Mouse (Mus musculus) left cerebral cortex, adult 9 months (tissue): Measurements from ENCODE around the gene Lrrc10.
"Not testable (repeated sequence)": the region's sequence is repeated elsewhere in the genome, so short reads cannot be mapped to it uniquely, and the experiment has no call there.

Experiments used
- DNase-seq, 2 experiments: peaks; one replicate each; pipeline ENCODE4 v3.0.0; 2022; ENCODE audit warnings: low spot score in 2 of 2

The Lrrc10 gene

DNA sequence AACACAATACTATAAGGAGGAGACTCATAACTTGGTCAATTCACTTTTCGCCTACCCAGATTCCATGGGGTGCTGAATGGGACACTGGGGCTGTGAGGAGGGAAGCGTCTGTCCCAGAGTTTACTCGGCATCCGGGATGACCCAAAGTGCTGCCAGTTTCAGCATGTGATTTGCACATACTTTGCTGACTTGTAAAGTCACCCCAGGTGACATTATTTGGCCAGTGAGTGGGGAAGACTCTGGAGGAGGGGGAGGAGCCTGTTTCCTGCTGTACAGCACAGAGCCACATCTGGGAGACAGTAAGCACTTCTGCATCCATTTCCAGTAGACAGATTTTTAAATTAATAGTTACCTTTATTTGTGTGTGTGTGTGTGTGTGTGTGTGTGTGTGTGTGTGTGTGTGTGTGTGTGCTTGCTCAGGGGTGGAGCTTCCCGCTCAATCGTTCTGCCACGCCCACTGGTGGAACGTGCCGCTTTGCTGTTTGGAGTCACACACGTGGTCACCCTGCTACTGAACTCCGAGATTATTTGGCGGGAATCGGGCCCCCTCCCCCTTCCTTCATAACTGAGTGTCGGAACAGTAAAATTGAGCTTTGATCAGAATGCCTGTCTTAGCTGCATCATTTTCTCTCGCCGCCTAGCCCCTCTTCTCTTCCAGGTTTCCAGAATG, 1.5 kb upstream of the Lrrc10 start:
- not testable (repeated sequence) for DNase-seq

- DNase-seq: no peak
Observed at GRCm38 (mm10) chr10:117049253-117049652, 4.1 kb downstream of the Lrrc10 start.

- DNase-seq: no peak
Observed at GRCm38 (mm10) chr10:117049961-117050597, 4.9 kb downstream of the Lrrc10 start.

DNA sequence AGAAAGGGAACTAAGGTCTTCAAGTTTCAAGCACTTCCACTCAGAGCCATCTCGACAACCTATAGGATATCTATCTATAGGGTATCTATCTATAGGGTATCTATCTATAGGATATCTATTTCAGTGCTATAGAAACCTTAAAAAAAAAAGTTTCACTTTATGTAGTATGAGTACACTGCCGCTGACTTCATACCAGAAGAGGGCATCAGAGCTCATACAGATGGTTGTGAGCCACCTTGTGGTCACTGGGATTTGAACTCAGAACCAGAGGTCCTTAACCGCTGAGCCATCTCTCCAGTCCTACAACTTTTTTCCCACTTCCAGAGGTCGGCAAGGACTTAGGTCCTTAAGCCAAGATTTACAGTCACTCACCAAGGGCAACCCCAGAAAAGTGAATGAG, 10.5 kb downstream of the Lrrc10 start:
- no peak for DNase-seq

DNA sequence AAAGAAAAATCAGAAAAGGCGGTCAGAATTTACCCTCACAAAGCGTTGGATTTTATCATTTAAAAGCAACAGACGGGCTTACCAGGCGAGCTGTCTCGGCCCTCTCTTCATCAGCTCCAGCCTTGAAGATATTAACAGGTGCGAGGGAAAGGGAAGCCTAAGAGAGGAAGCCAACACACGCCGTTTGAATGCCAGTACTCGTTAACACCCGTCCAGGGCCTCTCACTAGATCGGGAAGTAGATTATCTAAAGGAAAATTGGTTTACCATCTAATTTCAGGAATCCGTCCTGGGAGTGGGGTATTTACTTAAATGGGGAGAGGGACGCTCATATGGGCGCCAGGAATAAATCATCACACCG, 17.7 kb downstream of the Lrrc10 start:
- no peak for DNase-seq

DNA sequence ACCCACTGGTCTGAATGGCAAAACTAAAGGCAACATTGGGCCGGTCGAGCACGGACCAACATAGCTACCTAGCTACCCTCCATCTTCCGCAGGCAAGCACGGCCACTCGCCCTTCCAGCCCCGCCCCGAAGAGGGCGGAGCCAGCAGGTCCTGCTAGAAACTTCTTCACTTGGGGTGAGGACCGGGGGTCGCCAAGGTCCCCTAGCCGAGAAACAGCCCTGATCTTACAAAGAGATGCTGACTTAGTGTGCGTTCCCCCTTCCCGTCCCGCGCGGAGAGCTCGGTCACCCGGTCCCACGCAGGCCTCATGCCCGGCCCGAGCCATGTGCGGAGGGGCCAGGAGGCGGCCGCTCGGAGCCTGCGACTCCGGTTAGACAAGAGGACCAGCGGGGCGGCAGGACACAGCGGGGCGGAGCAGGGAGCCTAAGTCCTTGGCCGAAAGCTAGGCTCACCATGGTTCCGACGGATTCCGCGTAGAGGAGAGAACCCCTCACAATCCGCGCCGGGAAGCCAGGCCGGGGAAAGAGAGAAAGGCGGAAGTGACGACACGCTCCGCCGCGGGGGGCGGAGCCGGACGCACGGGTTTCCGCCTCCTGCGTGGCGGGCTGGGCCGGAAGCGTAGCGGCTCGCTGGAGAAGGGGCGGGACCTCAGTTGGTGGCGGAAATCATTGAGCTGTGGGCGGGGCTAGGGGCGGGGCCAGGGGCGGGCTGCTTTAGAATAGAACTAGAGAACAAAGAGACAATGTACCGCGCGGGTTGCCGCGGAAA, 18.3 kb downstream of the Lrrc10 start, which contains the start of gene Cct2:
Gene Cct2, minus strand, starts transcription at position 561 of the 768 bp plus-strand sequence.
- peak; percentile 65 to 86 for DNase-seq

GRCm38 (mm10) chr10:117064076-117064475, 18.9 kb downstream of the Lrrc10 start:
- no peak for DNase-seq

GRCm38 (mm10) chr10:117069109-117069508, 24.0 kb downstream of the Lrrc10 start:
- DNase-seq: no peak

GRCm38 (mm10) chr10:117072191-117072888, 27.2 kb downstream of the Lrrc10 start:
- DNase-seq: no peak

GRCm38 (mm10) chr10:117073176-117073575, 28.0 kb downstream of the Lrrc10 start:
- DNase-seq: no peak

- DNase-seq: no peak
Observed at GRCm38 (mm10) chr10:117078284-117078683, 33.1 kb downstream of the Lrrc10 start.

- DNase-seq: no peak
Observed at GRCm38 (mm10) chr10:117081326-117081725, 36.2 kb downstream of the Lrrc10 start.

GRCm38 (mm10) chr10:117081914-117082359, 36.8 kb downstream of the Lrrc10 start:
- DNase-seq: no peak

- DNase-seq: no peak
Observed at GRCm38 (mm10) chr10:117089628-117090027, 44.5 kb downstream of the Lrrc10 start.

- DNase-seq: peak in 1 of 2 experiments; percentile 10
Observed at GRCm38 (mm10) chr10:117094504-117095329, 49.6 kb downstream of the Lrrc10 start.

- no peak for DNase-seq
Observed at GRCm38 (mm10) chr10:117096096-117096495, 51.0 kb downstream of the Lrrc10 start.
